Mouse (Mus musculus) lung, embryonic 14.5 days (tissue): ENCODE measurements around the gene Catsper2. TPM values are rescaled to one million over a fixed set of nuclear protein-coding genes. Genes with fewer than 3 reads are reported as not detected.

Experiments used
- ATAC-seq: fragments of 200-750 bp; cut with Nextera tagmentation; 2 replicates; pipeline ENCODE4 v1.8.0; 2017; ENCODE audit warnings: mild to moderate bottlenecking, moderate TSS enrichment, moderate library complexity; ENCODE audit not compliant: insufficient read depth
- DNase-seq: peaks from one replicate; pipeline ENCODE4 v3.0.0-alpha.2; 2015
- H3K27ac ChIP-seq: fragments of 300-500 bp; sonication (generic); 2 replicates; pipeline ENCODE4 v1.5.1; 2014; ENCODE audit warnings: low read depth, mild to moderate bottlenecking, moderate library complexity
- H3K27me3 ChIP-seq: fragments of 300-500 bp; sonication (generic); 2 replicates; pipeline ENCODE4 v1.6.1; 2014; ENCODE audit warnings: low read length, control low read depth; ENCODE audit not compliant: insufficient read depth
- H3K36me3 ChIP-seq: fragments of 300-500 bp; sonication (generic); 2 replicates; pipeline ENCODE4 v1.6.1; 2014; ENCODE audit warnings: control low read depth; ENCODE audit not compliant: insufficient read depth
- H3K4me1 ChIP-seq: fragments of 300-500 bp; sonication (generic); 2 replicates; pipeline ENCODE4 v1.6.1; 2014; ENCODE audit warnings: antibody characterized with exemption, control low read depth; ENCODE audit not compliant: insufficient read depth
- H3K4me2 ChIP-seq: fragments of 300-500 bp; sonication (generic); 2 replicates; pipeline ENCODE4 v1.6.1; 2014; ENCODE audit warnings: mild to moderate bottlenecking
- H3K4me3 ChIP-seq: fragments of 300-500 bp; sonication (generic); 2 replicates; pipeline ENCODE4 v1.5.1; 2014; ENCODE audit warnings: low read depth, low read length
- H3K9ac ChIP-seq: fragments of 300-500 bp; sonication (generic); 2 replicates; pipeline ENCODE4 v1.6.1; 2014
- H3K9me3 ChIP-seq: fragments of 300-500 bp; sonication (generic); 2 replicates; pipeline ENCODE4 v1.6.1; 2016; ENCODE audit warnings: low read depth, low read length, control low read depth
- CTCF ChIP-seq: IDR thresholded peaks from 2 replicates; pipeline ENCODE4 v1.5.1; 2016; ENCODE audit warnings: antibody characterized with exemption, low read depth
- WGBS: fragments of 180-500 bp; shearing (Covaris S2); extraction: QIAGEN DNeasy Blood & Tissue Kit; methylation state at CpG from one replicate; pipeline ENCODE4 v1.1.7; 2014; 5-methylcytosine and 5-hydroxymethylcytosine counted together
- polyA plus RNA-seq: library from polyadenylated mRNA; unstranded; fragments of >200 nt; fragmentation: Nextera tagmentation; extraction: Ambion mirVana; gene quantifications from 2 replicates; pipeline ENCODE4 v1.2.1, GENCODE M21; 2014

Catsper2 gene
- 2.0 and 2.6 TPM in 2 replicates for polyA plus RNA-seq

DNA sequence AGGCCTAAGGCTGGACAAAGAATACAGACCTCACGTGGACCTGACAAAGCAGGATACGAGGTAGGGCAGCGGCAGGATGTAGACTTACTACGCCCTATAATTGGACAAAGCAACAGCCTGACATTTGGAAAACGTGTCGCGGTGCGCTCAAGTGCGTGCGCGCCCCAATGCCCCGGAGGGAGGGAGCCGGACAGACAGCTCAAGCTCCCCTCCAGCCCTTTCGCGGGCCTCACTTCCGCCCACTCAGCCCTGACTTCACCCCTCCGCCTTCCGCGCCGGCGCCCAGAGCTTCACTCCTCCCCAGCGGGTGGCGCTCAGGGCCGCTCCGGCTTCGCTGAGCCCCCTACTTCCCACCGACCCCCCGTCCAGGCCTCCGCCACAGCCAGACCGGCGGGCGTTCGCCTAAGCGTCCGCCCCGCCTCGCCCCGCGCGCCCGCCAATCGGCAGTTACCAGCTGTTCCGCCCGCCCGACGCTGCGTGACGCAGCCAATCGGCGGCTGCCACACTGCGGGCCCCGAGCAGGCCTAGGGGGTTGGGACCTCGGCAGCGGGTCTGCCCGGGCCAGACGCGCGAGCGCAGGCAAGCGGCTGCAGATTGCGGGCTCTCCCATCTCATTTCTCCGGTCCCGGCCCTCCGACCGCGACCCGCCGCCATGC is at the start of gene Catsper2, which contains the start of gene Pdia3:
TSS of gene Catsper2 (minus strand) at position 406 of the 656 bp plus-strand sequence.
TSS of gene Pdia3 (plus strand) at position 389 of the 656 bp plus-strand sequence.
- H3K9ac ChIP-seq, result peak within 1 kb of the TSS; percentile 100
- ATAC-seq (peak; percentile 99), DNase-seq (peak; percentile 98)
- peaks cover 4% of the 10 kb centered on the region; the same call in 1 of the 2 replicates for H3K4me1 ChIP-seq
- WGBS, result under 1% methylated on average over 65 of the region's 68 CpGs
- peak within 1 kb of the TSS; percentile 78 for H3K4me2 ChIP-seq
- peaks cover 25% of the 10 kb centered on the region for H3K36me3 ChIP-seq
- H3K27ac ChIP-seq, result peak within 1 kb of the TSS; percentile 99
- no peaks in the 10 kb centered on the region for H3K27me3 ChIP-seq
- H3K9me3 ChIP-seq, result no peaks in the 10 kb centered on the region
- H3K4me3 ChIP-seq, result peak within 1 kb of the TSS; percentile 99
- TF ChIP-seq CTCF, result peak; percentile 52

DNA sequence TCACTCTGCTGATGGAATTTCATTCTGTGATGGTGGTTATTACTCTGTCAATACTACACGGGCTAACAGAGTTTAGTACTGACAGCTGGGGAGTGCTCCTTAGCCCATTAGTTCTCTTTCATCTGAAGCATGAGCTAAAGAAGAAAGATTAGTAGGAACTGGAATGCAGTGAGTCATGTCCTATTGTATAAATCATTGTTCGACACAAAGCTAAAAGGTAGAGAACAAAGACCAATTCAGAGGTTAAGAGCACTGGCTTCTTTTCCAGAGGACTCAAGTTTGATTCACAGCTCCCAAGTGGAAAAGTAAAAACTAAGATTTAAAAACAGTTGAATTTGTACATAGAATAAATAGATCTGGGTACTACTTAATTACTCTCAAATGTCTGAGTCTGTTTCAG is 46.5 kb upstream of the Catsper2 start:
- ATAC-seq, result no peak
- no peaks in the 10 kb centered on the region; the same call in 1 of the 2 replicates for H3K4me1 ChIP-seq
- H3K27me3 ChIP-seq, result no peaks in the 10 kb centered on the region
- H3K27ac ChIP-seq, result no peak overlapping the region
- H3K36me3 ChIP-seq, result peaks cover 24% of the 10 kb centered on the region
- no peaks in the 10 kb centered on the region for H3K9me3 ChIP-seq
- H3K9ac ChIP-seq, result no peak overlapping the region
- H3K4me3 ChIP-seq, result no peak overlapping the region
- H3K4me2 ChIP-seq, result no peak overlapping the region
- no peak for DNase-seq
- TF ChIP-seq CTCF, result no peak
- WGBS, result 64% methylated on average over 2 of the region's 2 CpGs

DNA sequence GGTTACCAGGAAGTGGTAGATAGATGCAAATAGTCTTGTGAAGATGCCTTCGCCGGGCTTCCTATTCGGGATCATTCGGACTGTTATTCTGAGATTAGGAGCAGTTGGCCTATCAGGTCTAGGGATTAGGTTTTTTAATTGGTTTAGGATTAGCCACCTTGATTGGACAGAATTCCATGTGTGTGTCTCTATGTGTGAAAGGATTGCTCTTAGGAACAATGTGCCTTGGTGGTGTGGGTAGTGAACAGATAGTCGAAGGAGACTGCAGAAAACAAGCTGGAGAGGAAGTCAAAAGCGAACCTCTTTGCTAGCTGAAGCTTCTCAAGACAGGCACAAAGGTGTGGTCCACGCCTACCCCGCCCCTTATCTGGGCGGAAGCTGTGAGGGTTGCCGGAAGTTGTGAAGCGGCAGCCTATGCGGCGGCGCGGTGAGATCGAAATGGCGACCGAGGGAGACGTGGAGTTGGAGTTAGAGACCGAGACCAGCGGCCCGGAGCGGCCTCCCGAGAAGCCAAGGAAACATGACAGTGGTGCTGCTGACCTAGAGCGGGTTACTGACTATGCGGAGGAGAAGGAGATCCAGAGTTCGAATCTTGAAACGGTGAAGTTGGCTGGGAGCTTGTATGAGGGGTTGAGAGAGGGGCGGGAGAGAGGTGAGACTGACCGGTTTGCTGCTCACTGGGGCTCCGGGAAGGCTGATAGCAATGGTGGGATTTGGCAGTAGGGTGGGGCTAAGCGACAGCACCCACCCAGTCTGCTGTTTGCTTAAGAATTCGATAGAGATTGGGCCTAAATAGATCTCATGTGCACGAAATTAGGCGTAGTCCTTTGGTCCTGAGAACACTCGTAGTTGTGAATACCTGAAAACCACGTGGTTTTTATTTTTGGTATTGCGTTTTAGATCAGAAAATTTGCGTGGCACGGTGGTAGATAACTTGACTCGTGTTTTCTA is 43.4 kb upstream of the Catsper2 start, which contains the start of gene Serinc4:
TSS of gene Serinc4 (minus strand) at position 90 of the 951 bp plus-strand sequence.
- Histone ChIP-seq H3K9ac (peak within 1 kb of the TSS; percentile 82), H3K27me3 (no peaks in the 10 kb centered on the region), H3K4me3 (peak within 1 kb of the TSS; percentile 78), H3K36me3 (peaks cover 46% of the 10 kb centered on the region), H3K27ac (peak within 1 kb of the TSS; percentile 81), H3K9me3 (no peaks in the 10 kb centered on the region), H3K4me2 (peak within 1 kb of the TSS; percentile 77), H3K4me1 (no peaks in the 10 kb centered on the region; the same call in 1 of the 2 replicates)
- ATAC-seq (peak; percentile 91), DNase-seq (peak; percentile 92)
- TF ChIP-seq CTCF, result no peak
- 3% methylated on average over 41 of the region's 41 CpGs for WGBS

DNA sequence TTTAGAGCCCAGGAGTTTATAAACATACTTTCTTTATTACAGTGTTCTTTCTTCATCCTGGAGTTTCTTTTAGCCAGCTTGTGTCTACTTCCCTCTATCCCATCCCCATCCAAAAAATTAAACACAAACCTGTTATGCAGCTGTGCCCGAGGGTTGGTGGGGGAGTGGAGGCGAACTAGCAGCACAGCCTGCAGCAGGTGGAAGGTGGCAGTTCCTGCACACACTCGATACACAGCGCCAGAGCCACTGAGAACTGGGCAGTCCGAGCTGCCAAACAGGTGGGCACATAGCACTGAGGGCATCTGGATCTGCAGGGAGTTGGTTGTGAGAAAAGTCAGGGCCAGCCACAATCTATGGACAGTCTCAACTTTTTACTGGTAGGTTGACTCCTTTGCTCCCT is 41.9 kb upstream of the Catsper2 start:
- no peaks in the 10 kb centered on the region for H3K27me3 ChIP-seq
- 69% methylated on average over 5 of the region's 5 CpGs for WGBS
- no peak for ATAC-seq
- H3K4me1 ChIP-seq, result no peaks in the 10 kb centered on the region; the same call in 1 of the 2 replicates
- no peak for DNase-seq
- H3K4me2 ChIP-seq, result no peak overlapping the region
- no peaks in the 10 kb centered on the region for H3K9me3 ChIP-seq
- no peak overlapping the region for H3K27ac ChIP-seq
- no peak overlapping the region for H3K9ac ChIP-seq
- no peak overlapping the region for H3K4me3 ChIP-seq
- peaks cover 51% of the 10 kb centered on the region for H3K36me3 ChIP-seq
- TF ChIP-seq CTCF, result no peak

DNA sequence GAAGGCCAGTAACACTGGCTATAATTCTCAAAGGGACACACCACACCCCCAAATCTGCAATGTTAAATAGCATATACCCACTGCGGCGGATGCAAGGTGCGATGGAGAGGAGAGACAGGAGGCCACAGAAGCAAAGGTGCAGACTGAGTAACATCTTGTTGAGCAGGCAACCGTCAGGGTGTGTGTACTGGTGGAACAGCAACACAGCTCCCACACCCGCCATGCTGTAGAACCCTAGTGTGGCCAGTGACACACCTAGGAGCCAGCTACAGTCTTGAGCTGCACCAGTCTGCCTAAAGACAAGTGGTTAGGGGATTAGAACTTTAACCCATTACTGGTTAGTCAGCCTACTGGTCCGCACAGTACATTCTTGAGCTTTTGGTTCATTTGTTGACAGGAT is 40.3 kb upstream of the Catsper2 start:
- ATAC-seq (no peak), DNase-seq (no peak)
- H3K9me3 ChIP-seq, result no peaks in the 10 kb centered on the region
- no peak overlapping the region for H3K9ac ChIP-seq
- TF ChIP-seq CTCF, result no peak
- H3K4me3 ChIP-seq, result no peak overlapping the region
- H3K4me1 ChIP-seq, result peaks cover 4% of the 10 kb centered on the region; the same call in 1 of the 2 replicates
- WGBS, result 80% methylated on average over 6 of the region's 6 CpGs
- H3K27ac ChIP-seq, result no peak overlapping the region
- H3K4me2 ChIP-seq, result no peak overlapping the region
- peaks cover 39% of the 10 kb centered on the region for H3K36me3 ChIP-seq
- H3K27me3 ChIP-seq, result no peaks in the 10 kb centered on the region

DNA sequence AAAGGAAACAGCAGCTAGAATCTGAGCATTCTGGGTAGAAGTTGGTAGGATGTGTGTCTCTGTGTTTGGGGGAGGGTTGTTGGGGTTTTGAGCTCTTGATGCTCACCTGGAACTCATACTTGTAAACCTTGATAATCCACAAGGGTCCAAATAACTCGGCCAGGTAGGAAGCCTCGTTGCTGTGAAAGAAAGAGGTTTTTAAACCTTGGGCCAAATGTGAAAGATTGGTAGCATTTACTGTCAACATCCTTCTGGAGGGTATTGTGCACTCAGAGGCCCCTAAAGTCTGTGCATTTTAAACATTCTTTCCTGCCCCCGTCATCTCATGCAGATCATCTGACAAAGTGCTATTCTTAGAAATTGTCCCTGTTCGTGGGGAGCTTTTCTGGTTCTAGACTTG is 39.4 kb upstream of the Catsper2 start, which contains the start of gene Hypk:
TSS of gene Hypk (plus strand) at position 301 of the 400 bp plus-strand sequence.
- no peak for ATAC-seq
- H3K4me1 ChIP-seq, result peaks cover 4% of the 10 kb centered on the region; the same call in 1 of the 2 replicates
- H3K4me3 ChIP-seq, result no peak within 1 kb of the TSS
- no peaks in the 10 kb centered on the region for H3K9me3 ChIP-seq
- 62% methylated on average over 4 of the region's 4 CpGs for WGBS
- no peak for TF ChIP-seq CTCF
- DNase-seq, result no peak
- peaks cover 32% of the 10 kb centered on the region for H3K36me3 ChIP-seq
- no peak within 1 kb of the TSS for H3K27ac ChIP-seq
- peak within 1 kb of the TSS; percentile 13; the same call in 1 of the 2 replicates for H3K9ac ChIP-seq
- H3K4me2 ChIP-seq, result no peak within 1 kb of the TSS
- H3K27me3 ChIP-seq, result no peaks in the 10 kb centered on the region
